Mouse (Mus musculus) midbrain, embryonic 14.5 days (tissue): ENCODE data around the gene Fam89a. TPM values are rescaled to one million over a fixed set of nuclear protein-coding genes. Genes with fewer than 3 reads are reported as not detected.

ENCODE experiments used
- ATAC-seq: fragments of 200-750 bp; cut with Nextera tagmentation; 2 replicates; pipeline ENCODE4 v1.8.0; 2017; ENCODE audit warnings: moderate number of reproducible peaks, moderate library complexity; ENCODE audit not compliant: low FRiP score, low TSS enrichment
- DNase-seq: peaks from one replicate; pipeline ENCODE4 v3.0.0-alpha.2; 2015
- H3K27ac ChIP-seq: fragments of 300-500 bp; sonication (generic); replicated peaks from 2 replicates; pipeline ENCODE4 v1.5.1; 2014; ENCODE audit warnings: mild to moderate bottlenecking, low read depth, low read length, moderate library complexity
- H3K27me3 ChIP-seq: fragments of 300-500 bp; sonication (generic); 2 replicates; pipeline ENCODE4 v1.6.1; 2014; ENCODE audit warnings: low read length, control low read depth, mixed read lengths; ENCODE audit not compliant: control insufficient read depth, insufficient read depth
- H3K36me3 ChIP-seq: fragments of 300-500 bp; sonication (generic); 2 replicates; pipeline ENCODE4 v1.6.1; 2014; ENCODE audit warnings: low read length, control low read depth; ENCODE audit not compliant: control insufficient read depth, insufficient read depth
- H3K4me1 ChIP-seq: fragments of 300-500 bp; sonication (generic); 2 replicates; pipeline ENCODE4 v1.6.1; 2014; ENCODE audit warnings: mild to moderate bottlenecking, antibody characterized with exemption, low read length, control low read depth; ENCODE audit not compliant: control insufficient read depth, insufficient read depth
- H3K4me2 ChIP-seq: fragments of 300-500 bp; sonication (generic); 2 replicates; pipeline ENCODE4 v1.6.1; 2014; ENCODE audit warnings: mild to moderate bottlenecking, low read length, moderate library complexity
- H3K4me3 ChIP-seq: fragments of 300-500 bp; sonication (generic); replicated peaks from 2 replicates; pipeline ENCODE4 v1.5.1; 2014; ENCODE audit warnings: low read depth, low read length
- H3K9ac ChIP-seq: fragments of 300-500 bp; sonication (generic); replicated peaks from 2 replicates; pipeline ENCODE4 v1.6.1; 2014; ENCODE audit warnings: mild to moderate bottlenecking, low read length, moderate library complexity
- H3K9me3 ChIP-seq: fragments of 300-500 bp; sonication (generic); 2 replicates; pipeline ENCODE4 v1.6.1; 2016; ENCODE audit warnings: low read length, control low read depth, mixed read lengths; ENCODE audit not compliant: control insufficient read depth
- whole genome bisulfite sequencing: fragments of 180-500 bp; shearing (Covaris S2); extraction: QIAGEN DNeasy Blood & Tissue Kit; methylation state at CpG from one replicate; pipeline ENCODE4 v1.1.7; 2014; 5-methylcytosine and 5-hydroxymethylcytosine counted together
- polyA plus RNA-seq: library from polyadenylated mRNA; unstranded; fragments of >200 nt; fragmentation: Nextera tagmentation; extraction: Ambion mirVana; gene quantifications from 2 replicates; pipeline ENCODE4 v1.2.1, GENCODE M21; 2014

Gene Fam89a
- 0.21 and 0.32 TPM in 2 replicates for polyA plus RNA-seq

DNA sequence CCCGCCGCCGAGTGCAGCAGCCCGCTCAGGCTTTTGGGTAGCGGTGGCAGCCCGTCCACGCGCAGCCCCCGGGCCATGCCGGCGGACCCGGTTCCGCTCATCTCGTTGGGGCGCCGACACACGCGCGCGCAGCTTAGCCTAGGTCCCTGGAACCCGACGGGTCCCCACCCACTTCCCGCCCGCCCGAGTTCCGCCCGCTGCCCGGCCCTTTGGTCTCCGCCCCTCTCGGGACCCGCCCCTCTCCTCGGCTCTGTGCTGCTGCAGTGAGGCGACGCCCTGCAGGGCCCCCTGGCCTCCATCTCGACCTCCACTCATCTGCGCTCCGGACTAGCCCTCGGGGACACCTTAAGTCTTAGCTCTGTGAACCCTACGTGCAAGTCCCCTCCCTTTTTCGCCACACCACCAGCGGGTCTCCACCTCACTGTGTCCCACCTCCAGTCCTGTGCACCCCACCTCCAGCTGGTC lies at the start of gene Fam89a:
Gene Fam89a (minus strand): TSS at position 124 of the 465 bp plus-strand sequence.
- Histone ChIP-seq H3K27ac (no peak within 1 kb of the TSS), H3K4me3 (peak within 1 kb of the TSS; percentile 38), H3K4me2 (peak within 1 kb of the TSS; percentile 65), H3K4me1 (peaks cover 10% of the 10 kb centered on the region; the same call in 1 of the 2 replicates), H3K36me3 (no peaks in the 10 kb centered on the region), H3K27me3 (peaks cover 40% of the 10 kb centered on the region), H3K9ac (peak within 1 kb of the TSS; percentile 42; the same call in 1 of the 2 replicates), H3K9me3 (no peaks in the 10 kb centered on the region)
- under 1% methylated on average over 41 of the region's 41 CpGs for WGBS
- DNase-seq (no peak), ATAC-seq (no peak)

DNA sequence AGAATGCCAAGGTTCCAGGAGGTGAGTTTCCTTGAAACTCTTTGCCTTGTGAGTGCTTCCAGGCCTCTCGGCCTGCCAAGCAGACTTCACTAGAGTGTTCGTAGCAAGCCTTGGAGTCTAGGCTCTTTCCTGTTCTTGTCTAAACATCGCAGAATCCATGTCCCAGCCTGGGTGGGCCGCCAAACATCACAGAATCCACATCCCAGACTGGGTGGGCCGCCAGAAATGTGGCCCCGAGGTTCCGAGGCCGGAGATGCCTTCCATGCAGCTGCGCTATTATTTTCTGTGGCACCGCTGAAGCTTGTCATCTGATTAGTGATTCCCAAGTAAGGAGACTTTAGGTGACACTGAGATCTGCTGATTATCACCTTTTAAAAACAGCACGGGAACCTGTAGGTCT lies 48.9 kb upstream of the Fam89a start:
- Histone ChIP-seq H3K27ac (no peak overlapping the region), H3K36me3 (peaks cover 11% of the 10 kb centered on the region; the same call in 1 of the 2 replicates), H3K9ac (no peak overlapping the region), H3K27me3 (peaks cover 5% of the 10 kb centered on the region; the same call in 1 of the 2 replicates), H3K4me3 (no peak overlapping the region), H3K4me1 (peaks cover 21% of the 10 kb centered on the region), H3K9me3 (no peaks in the 10 kb centered on the region), H3K4me2 (no peak overlapping the region)
- no peak for ATAC-seq
- DNase-seq: no peak
- WGBS: 47% methylated on average over 11 of the region's 11 CpGs

DNA sequence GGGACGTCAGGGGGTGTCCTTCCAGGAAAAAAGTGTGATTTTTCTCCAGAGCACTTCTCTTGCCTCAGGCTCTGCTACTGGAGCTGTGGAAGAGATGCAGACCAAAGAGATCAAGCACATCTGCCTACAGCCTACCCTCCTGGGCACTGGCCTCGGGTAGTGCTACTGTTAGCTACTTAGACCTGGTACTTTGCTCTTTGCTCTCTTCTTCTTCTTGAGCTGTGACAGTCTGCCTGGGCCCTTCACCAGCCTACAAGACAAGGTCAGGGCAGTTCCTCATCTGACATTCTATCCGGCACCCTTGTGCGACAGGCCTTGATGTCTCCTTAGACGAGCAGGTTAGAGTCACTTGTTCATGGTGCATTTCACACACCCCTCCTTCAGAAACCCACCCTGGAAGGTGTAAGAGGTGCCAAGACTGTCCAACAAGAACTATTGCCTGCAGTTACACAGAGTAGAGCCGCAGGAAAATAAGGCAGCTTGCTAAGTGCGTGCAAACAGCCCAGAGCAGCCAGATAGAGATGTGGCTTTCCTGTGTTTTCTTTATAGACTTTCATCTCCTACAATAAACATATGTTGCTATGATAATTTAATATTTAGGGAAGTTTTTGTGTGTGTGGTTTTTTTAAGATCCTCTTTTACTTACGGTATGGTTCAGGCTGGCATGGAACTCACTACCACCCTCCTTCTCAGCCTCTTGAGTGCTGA lies 44.3 kb upstream of the Fam89a start:
- H3K4me3 ChIP-seq: peak overlapping the region; percentile 83
- 74% methylated on average over 8 of the region's 8 CpGs for WGBS
- ATAC-seq: no peak
- peak overlapping the region; percentile 68 for H3K4me2 ChIP-seq
- no peak for DNase-seq
- H3K27me3 ChIP-seq: peaks cover 11% of the 10 kb centered on the region; the same call in 1 of the 2 replicates
- H3K9me3 ChIP-seq: no peaks in the 10 kb centered on the region
- peaks cover 41% of the 10 kb centered on the region for H3K4me1 ChIP-seq
- H3K27ac ChIP-seq: no peak overlapping the region
- H3K36me3 ChIP-seq: no peaks in the 10 kb centered on the region
- H3K9ac ChIP-seq: peak overlapping the region; percentile 84; the same call in 1 of the 2 replicates

- DNase-seq (peak; percentile 91), ATAC-seq (peak; percentile 21)
- WGBS: under 1% methylated on average over 25 of the region's 25 CpGs
- peak overlapping the region; percentile 83 for H3K4me3 ChIP-seq
- peak overlapping the region; percentile 68 for H3K4me2 ChIP-seq
- peak overlapping the region; percentile 97 for H3K27ac ChIP-seq
- peaks cover 41% of the 10 kb centered on the region for H3K4me1 ChIP-seq
- H3K9me3 ChIP-seq: no peaks in the 10 kb centered on the region
- peak overlapping the region; percentile 84 for H3K9ac ChIP-seq
- peaks cover 14% of the 10 kb centered on the region; the same call in 1 of the 2 replicates for H3K27me3 ChIP-seq
- no peaks in the 10 kb centered on the region for H3K36me3 ChIP-seq
Observed at GRCm38 (mm10) chr8:124794486-124794780, 42.8 kb upstream of the Fam89a start.

- Histone ChIP-seq H3K27me3 (peaks cover 14% of the 10 kb centered on the region; the same call in 1 of the 2 replicates), H3K4me1 (peaks cover 41% of the 10 kb centered on the region), H3K9ac (peak overlapping the region; percentile 84), H3K9me3 (no peaks in the 10 kb centered on the region), H3K4me3 (peak overlapping the region; percentile 83), H3K27ac (peak overlapping the region; percentile 97), H3K4me2 (peak overlapping the region; percentile 68), H3K36me3 (no peaks in the 10 kb centered on the region)
- ATAC-seq (peak; percentile 12), DNase-seq (peak; percentile 73)
- under 1% methylated on average over 71 of the region's 81 CpGs for WGBS
Observed at GRCm38 (mm10) chr8:124793661-124794485, 42.2 kb upstream of the Fam89a start.

DNA sequence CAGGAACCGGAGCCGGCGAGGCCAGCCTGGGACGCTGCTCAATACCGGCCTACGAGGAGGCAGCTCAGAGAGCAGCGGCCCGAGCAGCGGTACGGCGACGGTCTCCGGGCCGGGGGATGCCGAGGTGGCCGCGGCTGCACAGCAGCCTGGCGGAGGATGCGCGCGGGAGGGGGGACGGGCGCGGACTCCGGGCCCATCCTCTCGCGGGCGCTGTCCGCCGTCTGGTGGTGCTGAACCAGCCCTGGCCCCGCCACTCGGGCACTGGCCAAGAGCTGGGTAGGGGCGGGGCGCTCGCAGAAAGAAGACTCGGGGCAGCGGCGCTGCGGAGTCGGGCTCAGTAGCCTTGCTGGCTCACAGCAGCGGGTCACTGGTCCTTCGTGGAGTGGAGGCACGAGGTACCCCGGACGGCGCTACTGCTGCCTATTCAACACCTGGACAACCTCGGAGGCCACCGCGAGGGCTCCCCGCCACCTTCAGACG lies 41.6 kb upstream of the Fam89a start:
- H3K9me3 ChIP-seq: no peaks in the 10 kb centered on the region
- H3K4me3 ChIP-seq: peak overlapping the region; percentile 83
- DNase-seq: peak; percentile 87
- ATAC-seq: peak; percentile 80
- H3K4me1 ChIP-seq: peaks cover 41% of the 10 kb centered on the region
- under 1% methylated on average over 47 of the region's 51 CpGs for WGBS
- peak overlapping the region; percentile 68 for H3K4me2 ChIP-seq
- peak overlapping the region; percentile 84 for H3K9ac ChIP-seq
- H3K27me3 ChIP-seq: peaks cover 17% of the 10 kb centered on the region; the same call in 1 of the 2 replicates
- no peaks in the 10 kb centered on the region for H3K36me3 ChIP-seq
- peak overlapping the region; percentile 97 for H3K27ac ChIP-seq

- peak; percentile 96 for DNase-seq
- Histone ChIP-seq H3K9me3 (no peaks in the 10 kb centered on the region), H3K27me3 (peaks cover 17% of the 10 kb centered on the region; the same call in 1 of the 2 replicates), H3K4me1 (peaks cover 41% of the 10 kb centered on the region), H3K9ac (peak within 1 kb of the TSS; percentile 84), H3K36me3 (no peaks in the 10 kb centered on the region), H3K4me2 (peak within 1 kb of the TSS; percentile 68), H3K4me3 (peak within 1 kb of the TSS; percentile 83), H3K27ac (peak within 1 kb of the TSS; percentile 97)
- ATAC-seq: peak; percentile 92
- under 1% methylated on average over 34 of the region's 39 CpGs for WGBS
Observed at GRCm38 (mm10) chr8:124792708-124793107, 41.1 kb upstream of the Fam89a start, which contains the start of gene Trim67. Gene Trim67, plus strand, starts transcription at chr8:124793092.

- ATAC-seq: peak; percentile 35; the same call in 1 of the 2 replicates
- under 1% methylated on average over 32 of the region's 32 CpGs for WGBS
- H3K9me3 ChIP-seq: no peaks in the 10 kb centered on the region
- H3K36me3 ChIP-seq: no peaks in the 10 kb centered on the region
- H3K27ac ChIP-seq: peak overlapping the region; percentile 97
- peaks cover 17% of the 10 kb centered on the region; the same call in 1 of the 2 replicates for H3K27me3 ChIP-seq
- peak; percentile 82 for DNase-seq
- H3K4me2 ChIP-seq: peak overlapping the region; percentile 68
- peaks cover 36% of the 10 kb centered on the region for H3K4me1 ChIP-seq
- peak overlapping the region; percentile 83 for H3K4me3 ChIP-seq
- peak overlapping the region; percentile 84 for H3K9ac ChIP-seq
Observed at GRCm38 (mm10) chr8:124792186-124792585, 40.6 kb upstream of the Fam89a start.
